Mouse (Mus musculus) embryonic fibroblast, embryonic 13.5 days (primary cell): Measurements from ENCODE around the gene Rhob. TPM values are rescaled to one million over a fixed set of nuclear protein-coding genes. Genes with fewer than 3 reads are reported as not detected.

Experiments
- H3K27ac ChIP-seq: 2 replicates; pipeline ENCODE4 v1.5.1; 2012; ENCODE audit warnings: low read length, control low read depth, inconsistent platforms; ENCODE audit not compliant: insufficient read depth
- H3K4me1 ChIP-seq: 2 replicates; pipeline ENCODE4 v1.6.1; 2011; ENCODE audit warnings: low read length; ENCODE audit not compliant: control insufficient read depth, insufficient read depth
- H3K4me3 ChIP-seq: 2 replicates; pipeline ENCODE4 v1.5.1; 2011; ENCODE audit warnings: mild to moderate bottlenecking, control low read depth, low read length; ENCODE audit not compliant: insufficient read depth
- CTCF ChIP-seq: IDR thresholded peaks from 2 replicates; pipeline ENCODE4 v1.5.1; 2011; ENCODE audit warnings: mild to moderate bottlenecking, control low read depth, low read length, moderate library complexity, borderline replicate concordance; ENCODE audit not compliant: insufficient read depth
- POLR2A ChIP-seq: IDR thresholded peaks from 2 replicates; pipeline ENCODE4 v1.6.1; 2011; ENCODE audit warnings: low read depth, mild to moderate bottlenecking, control low read depth, low read length, moderate library complexity
- polyA plus RNA-seq: library from polyadenylated mRNA; stranded (reverse); fragments of >200 nt; gene quantifications from 2 replicates; pipeline ENCODE4 v1.2.4, GENCODE M21; 2011; ENCODE audit warnings: low read depth; ENCODE audit not compliant: missing spikeins, insufficient read length

Rhob gene
- polyA plus RNA-seq, 1 experiment, result 89.8 TPM

- H3K27ac ChIP-seq, result no peak overlapping the region
- no peak overlapping the region for H3K4me3 ChIP-seq
- H3K4me1 ChIP-seq, result no peaks in the 10 kb centered on the region
- no peak for TF ChIP-seq CTCF
- no peak for TF ChIP-seq POLR2A
Measured at GRCm38 (mm10) chr12:8527770-8528169, 28.0 kb upstream of the Rhob start.

- H3K4me1 ChIP-seq, result no peaks in the 10 kb centered on the region
- H3K4me3 ChIP-seq, result no peak overlapping the region
- H3K27ac ChIP-seq, result no peak overlapping the region
- TF ChIP-seq POLR2A (no peak), CTCF (no peak)
Measured at GRCm38 (mm10) chr12:8527175-8527574, 27.4 kb upstream of the Rhob start.

- Histone ChIP-seq H3K4me1 (peaks cover 7% of the 10 kb centered on the region; the same call in 1 of the 2 replicates), H3K27ac (no peak overlapping the region), H3K4me3 (no peak overlapping the region)
- no peak for TF ChIP-seq POLR2A
- no peak for TF ChIP-seq CTCF
Measured at GRCm38 (mm10) chr12:8524062-8524461, 24.3 kb upstream of the Rhob start.

GRCm38 (mm10) chr12:8522711-8523110 is 22.9 kb upstream of the Rhob start:
- Histone ChIP-seq H3K27ac (no peak overlapping the region), H3K4me1 (peaks cover 7% of the 10 kb centered on the region; the same call in 1 of the 2 replicates), H3K4me3 (no peak overlapping the region)
- no peak for TF ChIP-seq POLR2A
- TF ChIP-seq CTCF, result no peak

GRCm38 (mm10) chr12:8521375-8522047 is 21.7 kb upstream of the Rhob start:
- TF ChIP-seq CTCF (no peak), POLR2A (no peak)
- H3K27ac ChIP-seq, result no peak overlapping the region
- peaks cover 7% of the 10 kb centered on the region; the same call in 1 of the 2 replicates for H3K4me1 ChIP-seq
- no peak overlapping the region for H3K4me3 ChIP-seq

- Histone ChIP-seq H3K4me1 (peaks cover 7% of the 10 kb centered on the region; the same call in 1 of the 2 replicates), H3K27ac (no peak overlapping the region), H3K4me3 (no peak overlapping the region)
- TF ChIP-seq POLR2A, result no peak
- TF ChIP-seq CTCF, result no peak
Measured at GRCm38 (mm10) chr12:8519431-8520160, 19.8 kb upstream of the Rhob start.

- H3K27ac ChIP-seq, result no peak overlapping the region; the same call in 1 of the 2 replicates
- TF ChIP-seq CTCF (no peak), POLR2A (no peak)
- peaks cover 13% of the 10 kb centered on the region; the same call in 1 of the 2 replicates for H3K4me1 ChIP-seq
- no peak overlapping the region for H3K4me3 ChIP-seq
Measured at GRCm38 (mm10) chr12:8511037-8511882, 11.5 kb upstream of the Rhob start.

- H3K4me3 ChIP-seq, result no peak overlapping the region
- H3K4me1 ChIP-seq, result peaks cover 13% of the 10 kb centered on the region; the same call in 1 of the 2 replicates
- TF ChIP-seq POLR2A (no peak), CTCF (no peak)
- no peak overlapping the region; the same call in 1 of the 2 replicates for H3K27ac ChIP-seq
Measured at GRCm38 (mm10) chr12:8510317-8510988, 10.6 kb upstream of the Rhob start.

- no peak for TF ChIP-seq CTCF
- no peak for TF ChIP-seq POLR2A
- Histone ChIP-seq H3K27ac (no peak overlapping the region; the same call in 1 of the 2 replicates), H3K4me1 (peaks cover 13% of the 10 kb centered on the region; the same call in 1 of the 2 replicates), H3K4me3 (no peak overlapping the region)
Measured at GRCm38 (mm10) chr12:8509693-8510092, 9.9 kb upstream of the Rhob start.
